Mouse (Mus musculus) brain, adult 10 weeks (tissue): ENCODE data around the gene Tstd2. TPM values are rescaled to one million over a fixed set of nuclear protein-coding genes. Genes with fewer than 3 reads are reported as not detected.

Experiments
- polyA plus RNA-seq: library from polyadenylated mRNA; stranded (reverse); fragments of 350-450 nt; fragmentation: Illumina TruSeq; extraction: RNeasy Lipid Tissue Mini Kit (QIAGEN cat#74804); gene quantifications from one replicate; pipeline ENCODE4 v1.2.3, GENCODE M21; 2015; ENCODE audit warnings: low read depth, low replicate concordance

Tstd2 gene
- polyA plus RNA-seq: 11.1 TPM

DNA sequence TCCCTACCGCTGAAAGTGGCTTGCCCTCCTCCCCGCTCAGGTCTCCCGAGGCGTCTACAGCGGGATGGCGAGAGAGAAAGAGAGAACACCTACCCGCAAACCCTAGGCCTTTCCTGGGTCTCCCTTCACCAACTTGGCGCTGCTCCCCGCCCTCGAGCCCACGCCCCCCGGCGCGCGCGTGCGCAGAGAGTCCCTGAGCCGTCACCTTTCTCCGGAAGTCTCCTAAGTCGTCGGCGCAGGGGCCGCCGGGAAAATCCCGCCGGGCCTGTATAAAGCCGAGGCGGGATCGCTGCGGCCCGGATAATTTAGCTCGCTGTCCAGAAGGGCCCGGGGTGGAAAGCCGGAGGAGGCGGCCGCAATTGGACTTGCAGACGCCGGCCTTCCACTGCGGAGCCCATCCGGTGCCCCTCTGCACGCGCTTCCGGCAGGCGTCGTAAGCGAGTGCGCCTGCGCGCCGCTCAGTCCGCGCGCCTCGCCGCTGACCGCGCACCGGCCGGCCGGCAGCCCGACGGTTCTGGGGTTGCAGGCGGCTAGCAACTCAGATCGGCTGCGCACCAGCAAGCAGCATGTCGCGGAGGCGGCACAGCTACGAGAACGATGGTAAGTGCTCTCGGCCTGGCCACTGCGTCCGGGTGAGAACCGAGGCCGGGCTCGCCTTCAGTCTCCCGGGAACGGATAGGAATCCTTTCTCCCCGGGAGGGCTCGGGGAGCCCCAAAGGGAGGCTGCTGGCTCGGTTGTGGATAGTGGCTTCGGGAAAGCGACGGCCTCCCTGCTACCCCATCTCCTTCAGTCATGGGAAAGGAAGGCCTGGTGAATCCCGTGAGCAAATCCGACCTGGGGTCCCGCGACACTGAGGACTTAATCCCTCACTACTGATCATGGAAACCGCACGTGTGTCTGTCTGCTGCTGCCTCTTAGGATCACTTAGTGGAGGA, at the start of gene Tstd2, which contains the start of gene Ncbp1:
Gene Tstd2, minus strand, starts transcription at position 408 of the 936 bp plus-strand sequence.
Gene Ncbp1, plus strand, starts transcription at position 327 of the 936 bp plus-strand sequence.

Other genes starting within 250 kb of the Tstd2 start
- gene Ccdc180, start 248.4 kb downstream of the Tstd2 start, polyA plus RNA-seq: 0.80 TPM
- 34.0 TPM for gene Tdrd7, start 173.4 kb downstream of the Tstd2 start, polyA plus RNA-seq
- 44.9 TPM for gene Tmod1, start 99.8 kb downstream of the Tstd2 start, polyA plus RNA-seq
- gene Ncbp1, start 81 bp downstream of the Tstd2 start, polyA plus RNA-seq: 45.6 TPM
- 13.0 TPM for gene Xpa, start 57.6 kb upstream of the Tstd2 start, polyA plus RNA-seq
- gene Foxe1, start 204.9 kb upstream of the Tstd2 start, polyA plus RNA-seq: not detected